28 mouse cellular contexts compared by ENCODE assay signal in genomic region chr3:115664497-115664896, GRCm38 (mm10). TPM values are rescaled to one million over a fixed set of nuclear protein-coding genes. Genes with fewer than 3 reads are reported as not detected.
DNase-seq lines count a peak whose midpoint lies in the region; ATAC-seq and TF ChIP-seq lines count a peak whose summit lies in the region.
"Had no signal": no experiment of that assay in that cellular context is flagged by ENCODE, and none has a peak within 500 bp of the region (broad histone marks: within the 10 kb centered on the region; RNA-seq: fewer than 3 reads in every experiment).

No protein-coding gene starts in this region.

- no peaks in the 10 kb centered on the region for H3K79me2 ChIP-seq in MEL (ENCODE audit: control insufficient read depth, insufficient read depth, low read length, poor library complexity)

- H3K4me1 ChIP-seq in hindbrain, postnatal 0 days (ENCODE audit: insufficient read depth, low read length) = no peaks in the 10 kb centered on the region
- H3K4me1 ChIP-seq in hindbrain, embryonic 10.5 days (replicated peaks) = no peaks in the 10 kb centered on the region
- H3K4me1 ChIP-seq in MEL (ENCODE audit: control insufficient read depth in 1 of 2, insufficient read depth in 2 of 2, low read length in 2 of 2) = peaks cover 3 to 10% of the 10 kb centered on the region in 2 experiments
- H3K4me1 ChIP-seq in midbrain, embryonic 15.5 days = peaks cover 5% of the 10 kb centered on the region; the same call in 1 of the 2 replicates
- H3K4me1 ChIP-seq: embryonic facial prominence, embryonic 12.5 days; embryonic facial prominence, embryonic 15.5 days; heart, embryonic 15.5 days; hindbrain, embryonic 15.5 days had no signal

- TF ChIP-seq RAD21 in MEL (IDR thresholded peaks at IDR 0.05; ENCODE audit: low read depth, low read length) = no peak

- no peaks in the 10 kb centered on the region for H3K36me3 ChIP-seq in hindbrain, postnatal 0 days (ENCODE audit: insufficient read depth, low read length)
- H3K36me3 ChIP-seq in hindbrain, embryonic 10.5 days = no peaks in the 10 kb centered on the region
- peaks cover 0 to 9% of the 10 kb centered on the region in 2 experiments; a peak in 2 of 4 replicates for H3K36me3 ChIP-seq in MEL (ENCODE audit: control insufficient read depth in 1 of 2, insufficient read depth in 2 of 2, low read length in 2 of 2)
- H3K36me3 ChIP-seq in midbrain, embryonic 15.5 days (replicated peaks) = no peaks in the 10 kb centered on the region
- H3K36me3 ChIP-seq: embryonic facial prominence, embryonic 12.5 days; embryonic facial prominence, embryonic 15.5 days; heart, embryonic 12.5 days; heart, embryonic 15.5 days; hindbrain, embryonic 15.5 days had no signal

- TF ChIP-seq CTCF in hindbrain, postnatal 0 days (IDR thresholded peaks at IDR 0.05; ENCODE audit: low read depth) = no peak
- no peak for TF ChIP-seq CTCF in MEL (IDR thresholded peaks at IDR 0.05 in 2 of 3, conservative IDR thresholded peaks at IDR 0.05 in 1 of 3; ENCODE audit: control insufficient read depth in 1 of 3, insufficient read depth in 1 of 3, low read depth in 2 of 3, low read length in 3 of 3, poor library complexity in 1 of 3, severe bottlenecking in 1 of 3)

- H3K27me3 ChIP-seq in hindbrain, postnatal 0 days (ENCODE audit: insufficient read depth, low read length) = no peaks in the 10 kb centered on the region
- H3K27me3 ChIP-seq in hindbrain, embryonic 10.5 days (ENCODE audit: insufficient read depth, poor library complexity, severe bottlenecking) = no peaks in the 10 kb centered on the region
- no peaks in the 10 kb centered on the region for H3K27me3 ChIP-seq in MEL (ENCODE audit: control insufficient read depth in 1 of 2, insufficient read depth in 2 of 2, low read length in 2 of 2)
- no peaks in the 10 kb centered on the region for H3K27me3 ChIP-seq in midbrain, embryonic 15.5 days (replicated peaks)
- H3K27me3 ChIP-seq: embryonic facial prominence, embryonic 12.5 days; embryonic facial prominence, embryonic 15.5 days; heart, embryonic 12.5 days; heart, embryonic 15.5 days; hindbrain, embryonic 15.5 days; Patski had no signal

- TF ChIP-seq POLR2A in MEL (IDR thresholded peaks at IDR 0.05; ENCODE audit: control insufficient read depth in 1 of 2, insufficient read depth in 1 of 2, low read depth in 1 of 2, low read length in 2 of 2, poor library complexity in 1 of 2) = no peak

- no peak for ATAC-seq in hindbrain, postnatal 0 days
- ATAC-seq in midbrain, embryonic 15.5 days (replicated peaks) = peak; percentile 36
- ATAC-seq in activated CD4-positive, CD25-positive, alpha-beta regulatory T cell, adult 4 months = no peak
- ATAC-seq: CD4-positive, CD25-positive, alpha-beta regulatory T cell, adult 4 months; forebrain, embryonic 14.5 days; forebrain, postnatal 0 days; inflammation-experienced regulatory T-cells, adult 6 months; intestine, embryonic 16.5 days; Patski had no signal

- peak; percentile 11 for DNase-seq in hindbrain, postnatal 0 days (ENCODE audit: low spot score)
- DNase-seq in hindbrain, embryonic 10.5 days (ENCODE audit: low spot score) = no peak
- DNase-seq in ES-CJ7 (ENCODE audit: low read depth, low spot score) = peak; percentile 14
- peak; percentile 25 for DNase-seq in MEL (ENCODE audit: low read depth, low spot score)
- no peak for DNase-seq in yolk sac, embryonic 10.5 days (ENCODE audit: low spot score)
- no peak for DNase-seq in embryo, embryonic 10.5 days (ENCODE audit: low spot score)
- DNase-seq: adrenal gland, adult 2 months; adrenal gland, postnatal 14 days; cerebellum, adult 11-12 months; cerebellum, adult 8-10 months; cerebellum, postnatal 36 days; forebrain, postnatal 0 days; gastrocnemius, adult 2 months; gastrocnemius, postnatal 14 days; heart, postnatal 10 days; heart, postnatal 36 days had no signal

- no peak overlapping the region for H3K4me3 ChIP-seq in hindbrain, postnatal 0 days (ENCODE audit: low read length)
- H3K4me3 ChIP-seq in hindbrain, embryonic 10.5 days = no peak overlapping the region
- no peak overlapping the region for H3K4me3 ChIP-seq in MEL (ENCODE audit: control insufficient read depth in 1 of 2, insufficient read depth in 1 of 2, low read depth in 2 of 2, low read length in 2 of 2)
- H3K4me3 ChIP-seq in midbrain, embryonic 15.5 days = no peak overlapping the region
- H3K4me3 ChIP-seq: embryonic facial prominence, embryonic 12.5 days; embryonic facial prominence, embryonic 15.5 days; gastrocnemius, adult 2 months; heart, embryonic 12.5 days; heart, embryonic 15.5 days; hindbrain, embryonic 15.5 days had no signal

- no peak overlapping the region for H3K9ac ChIP-seq in hindbrain, postnatal 0 days (replicated peaks; ENCODE audit: low read length)
- no peak overlapping the region for H3K9ac ChIP-seq in MEL (ENCODE audit: control insufficient read depth, low read depth, low read length, poor library complexity, severe bottlenecking)
- H3K9ac ChIP-seq in midbrain, embryonic 15.5 days = no peak overlapping the region
- H3K9ac ChIP-seq: embryonic facial prominence, embryonic 12.5 days; embryonic facial prominence, embryonic 15.5 days; forebrain, postnatal 0 days; heart, embryonic 12.5 days; heart, embryonic 15.5 days; hindbrain, embryonic 15.5 days had no signal

- WGBS in hindbrain, postnatal 0 days = 48% methylated on average over 3 of the region's 3 CpGs
- WGBS in hindbrain, embryonic 10.5 days = 57% methylated on average over 3 of the region's 3 CpGs
- 40% methylated on average over 3 of the region's 3 CpGs for WGBS in midbrain, embryonic 15.5 days

- TF ChIP-seq EP300 in MEL (IDR thresholded peaks at IDR 0.05; ENCODE audit: low read depth in 1 of 2, low read length in 2 of 2) = peak in 1 of 2 experiments; percentile 49; a peak in 2 of 4 replicates

- H3K9me3 ChIP-seq in hindbrain, postnatal 0 days (ENCODE audit: low read length) = no peaks in the 10 kb centered on the region
- H3K9me3 ChIP-seq in hindbrain, embryonic 10.5 days = no peaks in the 10 kb centered on the region
- no peaks in the 10 kb centered on the region for H3K9me3 ChIP-seq in MEL (replicated peaks; ENCODE audit: insufficient read depth, low read length)
- H3K9me3 ChIP-seq in midbrain, embryonic 15.5 days = no peaks in the 10 kb centered on the region
- H3K9me3 ChIP-seq: embryonic facial prominence, embryonic 12.5 days; embryonic facial prominence, embryonic 15.5 days; heart, embryonic 12.5 days; heart, embryonic 15.5 days; hindbrain, embryonic 15.5 days had no signal

- no peak overlapping the region for H3K27ac ChIP-seq in hindbrain, postnatal 0 days
- H3K27ac ChIP-seq in hindbrain, embryonic 10.5 days = no peak overlapping the region
- no peak overlapping the region for H3K27ac ChIP-seq in MEL (ENCODE audit: control insufficient read depth, low read depth, low read length)
- H3K27ac ChIP-seq in midbrain, embryonic 15.5 days = no peak overlapping the region
- H3K27ac ChIP-seq: embryonic facial prominence, embryonic 12.5 days; embryonic facial prominence, embryonic 15.5 days; gastrocnemius, adult 2 months; heart, embryonic 15.5 days; hindbrain, embryonic 15.5 days had no signal

- H3K4me2 ChIP-seq in hindbrain, postnatal 0 days (ENCODE audit: low read depth, low read length) = no peak overlapping the region
- H3K4me2 ChIP-seq in midbrain, embryonic 15.5 days = no peak overlapping the region
- H3K4me2 ChIP-seq: embryonic facial prominence, embryonic 12.5 days; embryonic facial prominence, embryonic 15.5 days; heart, embryonic 12.5 days; heart, embryonic 15.5 days; hindbrain, embryonic 15.5 days had no signal

TF ChIP-seq in MEL, 35 proteins besides CTCF, POLR2A, EP300 and RAD21:
- TF ChIP-seq E2F4 (IDR thresholded peaks at IDR 0.05; ENCODE audit: borderline replicate concordance, low read depth, low read length) = no peak
- TF ChIP-seq HCFC1 (IDR thresholded peaks at IDR 0.05; ENCODE audit: low read depth, low read length) = no peak
- TF ChIP-seq MAX (IDR thresholded peaks at IDR 0.05; ENCODE audit: low read length) = no peak
- no peak for TF ChIP-seq GATA1 (IDR thresholded peaks at IDR 0.05; ENCODE audit: low read depth, low read length)
- no peak for TF ChIP-seq MYC (IDR thresholded peaks at IDR 0.05; ENCODE audit: low read depth, low read length)
- TF ChIP-seq ZKSCAN1 (IDR thresholded peaks at IDR 0.05; ENCODE audit: low read depth, low read length) = no peak
- no peak for TF ChIP-seq USF2 (IDR thresholded peaks at IDR 0.05; ENCODE audit: borderline replicate concordance in 1 of 2, insufficient read depth in 1 of 2, low read depth in 1 of 2, low read length in 2 of 2)
- no peak for TF ChIP-seq MXI1 (IDR thresholded peaks at IDR 0.05; ENCODE audit: low read depth, low read length)
- no peak for TF ChIP-seq CHD1 (IDR thresholded peaks at IDR 0.05; ENCODE audit: low read depth, low read length)

RNA-seq across cellular contexts. Expression of gene S1pr1, which starts 50.4 kb away (rescaled TPM):
- total RNA-seq in hindbrain, postnatal 0 days (2014; rRNA removed) = 61.1 and 61.6 TPM in 2 replicates
- 40.9 and 46.9 TPM in 2 replicates for polyA plus RNA-seq in hindbrain, postnatal 0 days (2015; fragmentation: Nextera tagmentation; extraction: Ambion mirVana)
- polyA plus RNA-seq in hindbrain, embryonic 10.5 days (2016; fragmentation: Nextera tagmentation; extraction: Ambion mirVana) = 12.1 and 12.8 TPM in 2 replicates
- total RNA-seq in MEL (2012; rRNA removed) = 0.08 and 0.10 TPM in 2 replicates
- polyA plus RNA-seq in MEL (2012; ENCODE audit: insufficient read depth in 1 of 2, insufficient read length in 2 of 2, low read depth in 1 of 2, low replicate concordance in 2 of 2, missing spikeins in 1 of 2) = under 1 TPM in 1 of 2 experiments, not detected in 1; 0.13 TPM
- polyA plus RNA-seq in midbrain, embryonic 15.5 days (2015; fragmentation: Nextera tagmentation; extraction: Ambion mirVana) = 27.7 TPM in 2 replicates
- polyA plus RNA-seq in activated CD4-positive, CD25-positive, alpha-beta regulatory T cell, adult 4 months (2017; shearing (Covaris generic)) = 100 to 1,000 TPM; 192 to 215 TPM

Comparison
In these comparisons a context has a peak if more than half of its experiments do, and no peak if none do; other contexts are left out.
1. DNase-seq: peak in hindbrain, postnatal 0 days (single experiment), ES-CJ7 (single experiment) and MEL (single experiment); none in hindbrain, embryonic 10.5 days (single experiment), yolk sac, embryonic 10.5 days (single experiment) and embryo, embryonic 10.5 days (single experiment).
2. RNA of gene S1pr1, which starts 50.4 kb away (polyA plus RNA-seq): 192 to 215 TPM in activated CD4-positive, CD25-positive, alpha-beta regulatory T cell, adult 4 months, 40.9 to 46.9 TPM in hindbrain, postnatal 0 days, 27.7 TPM in midbrain, embryonic 15.5 days and 12.1 to 12.8 TPM in hindbrain, embryonic 10.5 days; 0.13 TPM in MEL; every median in the first group is over 10 times any median in the second.